Mouse (Mus musculus) cortical plate, adult 2 months (tissue): Measurements from ENCODE around the gene Prph.

Experiments
- CTCF ChIP-seq: fragments of 200-500 bp; IDR thresholded peaks from 2 replicates; pipeline ENCODE4 v1.5.1; 2011; ENCODE audit warnings: mild to moderate bottlenecking, control low read depth, low read length; ENCODE audit not compliant: insufficient read depth; ENCODE audit errors: extremely low read depth
- POLR2A ChIP-seq: fragments of 200-500 bp; IDR thresholded peaks from 2 replicates; pipeline ENCODE4 v1.6.1; 2011; ENCODE audit warnings: mild to moderate bottlenecking, low read length, control low read depth; ENCODE audit not compliant: insufficient read depth; ENCODE audit errors: extremely low read depth

- TF ChIP-seq CTCF (no peak), POLR2A (no peak)
Observed at GRCm38 (mm10) chr15:99042334-99042733, 12.6 kb upstream of the Prph start.
